Mouse (Mus musculus): Measurements from ENCODE around the gene Cnot1.

DNA sequence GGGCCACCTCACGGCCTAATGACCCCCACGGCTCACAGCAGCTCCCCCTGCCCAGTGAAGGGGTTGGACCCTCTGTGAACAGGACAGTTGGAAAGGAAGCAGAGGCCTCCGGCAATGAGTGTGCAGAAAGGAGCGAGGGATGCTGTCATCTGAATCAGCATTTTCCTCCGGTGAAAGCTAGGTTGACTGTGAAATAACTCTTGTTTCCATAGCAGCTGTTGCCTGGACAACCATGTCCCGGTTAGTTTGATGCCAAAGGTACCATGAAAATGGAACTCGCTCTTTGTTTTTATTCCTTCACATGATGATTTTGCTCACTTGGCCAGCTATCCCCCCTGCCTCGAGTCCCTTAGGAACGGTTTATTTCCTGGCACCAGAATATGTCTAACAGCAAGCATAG lies 107.0 kb downstream of the Cnot1 start:
- no peak for TF ChIP-seq HCFC1 (IDR thresholded peaks at IDR 0.05; ENCODE audit: borderline replicate concordance, insufficient read depth, low read length)
- TF ChIP-seq ZC3H11A (IDR thresholded peaks at IDR 0.05; ENCODE audit: borderline replicate concordance, low read depth, low read length): no peak

All from ES-E14 (cell line).